Mouse (Mus musculus): ENCODE data around the gene Plpp2.

The Plpp2 gene

DNA sequence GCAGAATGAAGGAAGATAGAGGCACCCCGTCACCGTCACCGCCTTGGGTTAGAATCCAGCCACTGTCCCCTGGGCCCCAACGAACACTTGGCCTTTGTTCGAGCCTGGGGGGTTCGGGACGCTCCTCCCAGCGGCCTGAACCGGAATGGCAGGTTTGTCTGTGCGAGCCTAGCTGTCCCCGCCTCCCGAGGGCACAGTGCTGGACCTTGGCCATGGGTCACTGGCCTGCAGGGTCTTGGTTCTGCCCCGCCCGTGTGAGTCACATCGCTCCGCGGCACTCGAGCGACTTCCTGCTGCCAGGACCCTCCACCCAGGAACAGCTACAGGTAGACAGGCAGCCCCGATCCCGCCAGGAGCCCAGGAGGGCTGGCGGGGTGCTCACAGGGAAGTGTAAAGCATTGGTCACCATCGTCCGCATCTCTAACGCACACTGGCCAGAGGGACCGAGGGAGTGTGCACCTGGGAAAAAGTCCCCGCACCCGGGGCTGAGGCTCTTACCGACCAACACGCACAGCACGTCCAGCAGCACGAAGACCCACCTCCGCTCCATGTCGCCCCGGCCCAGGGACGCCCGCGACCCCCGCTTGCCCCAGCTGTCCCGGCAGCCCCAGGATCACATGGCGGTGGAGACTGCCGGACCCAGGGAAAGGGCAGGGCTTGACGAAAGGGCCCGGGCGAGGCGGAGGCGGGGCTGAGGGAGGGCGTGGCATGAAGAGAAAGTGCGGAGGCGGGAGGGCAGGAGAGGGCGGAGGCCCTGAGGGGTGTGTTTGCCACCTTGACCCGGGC, at the start of gene Plpp2:
Gene Plpp2, minus strand, starts transcription at position 671 of the 786 bp plus-strand sequence.
- peak; percentile 87 for DNase-seq (ENCODE audit: low spot score)

DNA sequence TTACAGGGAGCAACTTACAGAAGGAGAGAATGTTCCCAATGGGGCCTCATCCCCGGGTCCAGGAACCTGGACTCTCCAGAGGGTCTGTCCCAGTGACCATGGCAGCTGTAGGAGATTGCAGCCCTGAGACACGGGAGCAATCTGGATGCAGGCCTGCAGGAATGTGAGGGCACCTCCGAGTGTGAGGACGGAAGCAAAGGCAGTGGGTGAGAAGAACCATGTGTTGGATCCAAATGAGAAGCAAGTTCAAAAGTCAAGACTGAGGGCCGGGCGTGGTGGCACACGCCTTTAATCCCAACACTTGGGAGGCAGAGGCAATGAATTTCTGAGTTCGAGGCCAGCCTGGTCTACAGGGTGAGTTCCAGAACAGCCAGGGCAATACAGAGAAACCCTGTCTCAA, 47.9 kb upstream of the Plpp2 start:
- no peak for DNase-seq (ENCODE audit: low spot score)

DNA sequence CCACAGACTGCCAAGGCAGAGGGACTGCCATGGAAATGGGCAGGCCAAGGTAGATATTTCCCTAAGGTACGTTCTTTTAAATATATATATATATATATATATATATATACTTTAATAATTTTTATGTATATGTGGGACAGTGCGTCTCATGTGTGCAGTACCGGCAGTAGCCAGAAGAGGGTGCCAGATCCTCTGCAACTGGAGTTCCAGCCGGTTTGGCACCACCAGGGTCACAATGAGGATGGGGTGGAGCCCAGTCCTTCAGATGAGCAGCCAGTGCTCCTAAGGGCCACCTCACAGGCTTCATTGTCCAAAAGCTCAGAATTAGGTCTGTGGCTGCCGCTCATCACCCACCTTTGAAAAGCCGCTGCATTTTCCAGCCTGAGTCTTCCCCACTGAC, 47.2 kb upstream of the Plpp2 start:
- DNase-seq (ENCODE audit: low spot score), result peak; percentile 80

DNA sequence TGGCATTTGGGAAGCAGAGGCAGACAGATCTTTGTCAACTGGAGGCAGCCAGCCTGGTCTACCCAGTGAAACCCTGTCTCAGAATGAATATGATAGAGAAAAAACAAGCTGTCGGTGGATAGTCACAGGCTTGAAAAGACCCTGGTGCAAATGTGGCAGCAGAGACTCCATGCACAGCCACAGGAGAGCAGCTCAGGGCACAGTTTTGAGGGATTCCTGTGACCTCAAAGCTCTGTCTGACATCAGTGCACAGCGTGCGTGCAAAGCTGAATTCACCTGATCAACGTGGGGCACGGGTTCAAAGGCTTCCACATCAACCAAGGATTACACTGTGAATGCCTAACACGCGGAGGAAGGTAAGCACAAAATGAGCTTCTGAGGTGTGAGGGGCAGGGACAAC, 46.8 kb upstream of the Plpp2 start:
- DNase-seq (ENCODE audit: low spot score), result no peak

DNA sequence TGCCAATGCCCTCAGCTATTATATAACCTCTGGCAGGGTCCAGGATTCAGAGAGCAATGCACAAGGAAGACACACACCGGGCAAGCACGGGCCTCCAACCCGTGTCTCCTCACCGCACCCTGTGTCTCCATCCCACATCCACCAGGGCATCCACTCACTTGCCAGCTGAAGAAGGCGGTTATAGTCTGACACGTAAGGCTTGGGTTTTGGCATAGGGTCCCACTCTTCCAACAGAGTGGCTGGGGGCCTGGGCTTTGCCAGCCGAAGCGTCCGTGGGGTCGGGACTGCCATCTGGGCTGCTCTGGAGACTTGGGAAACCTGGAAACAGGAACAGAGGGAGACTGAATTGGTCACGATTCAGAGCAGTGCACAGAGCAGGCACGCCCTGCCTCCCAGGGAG, 46.2 kb upstream of the Plpp2 start:
- DNase-seq (ENCODE audit: low spot score), result no peak

DNA sequence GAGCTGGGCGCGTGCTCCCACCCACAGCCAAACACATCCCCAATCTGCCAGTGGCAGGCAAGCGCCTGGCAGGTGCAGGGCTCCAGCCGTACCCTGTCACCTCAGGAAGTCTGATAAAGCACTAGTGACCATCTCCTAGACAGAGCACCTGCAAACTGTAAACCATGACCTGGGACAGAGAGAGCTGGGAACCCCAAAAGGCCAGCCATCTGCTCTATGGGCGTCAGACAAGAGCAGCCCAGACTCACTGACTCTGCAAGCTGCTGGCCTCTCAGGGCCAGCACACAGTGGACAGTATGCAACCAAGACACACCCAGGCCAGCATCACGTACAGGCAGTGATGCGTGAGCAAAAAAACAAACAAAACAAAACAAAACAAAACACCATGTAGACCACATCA, 45.3 kb upstream of the Plpp2 start:
- no peak for DNase-seq (ENCODE audit: low spot score)

DNA sequence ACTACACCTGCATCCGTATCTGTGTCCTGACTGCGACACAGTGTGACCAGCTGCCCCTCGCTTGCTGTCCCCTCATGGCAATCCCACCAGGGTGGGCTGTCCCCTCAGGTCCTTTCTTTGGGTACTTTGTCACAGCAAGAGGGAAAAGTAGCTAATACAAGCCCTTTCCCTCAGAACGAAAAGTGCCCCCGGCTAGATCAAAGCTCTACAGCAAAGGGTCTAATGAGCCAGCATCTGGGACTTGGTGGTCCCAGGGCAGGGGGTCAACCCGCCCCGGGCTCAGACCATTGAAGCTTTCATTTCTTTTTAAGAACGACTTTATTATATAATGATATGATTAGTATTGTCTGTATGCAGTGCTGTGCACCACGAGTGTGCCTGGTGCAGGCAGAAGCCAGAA, 44.7 kb upstream of the Plpp2 start:
- DNase-seq (ENCODE audit: low spot score), result no peak

DNA sequence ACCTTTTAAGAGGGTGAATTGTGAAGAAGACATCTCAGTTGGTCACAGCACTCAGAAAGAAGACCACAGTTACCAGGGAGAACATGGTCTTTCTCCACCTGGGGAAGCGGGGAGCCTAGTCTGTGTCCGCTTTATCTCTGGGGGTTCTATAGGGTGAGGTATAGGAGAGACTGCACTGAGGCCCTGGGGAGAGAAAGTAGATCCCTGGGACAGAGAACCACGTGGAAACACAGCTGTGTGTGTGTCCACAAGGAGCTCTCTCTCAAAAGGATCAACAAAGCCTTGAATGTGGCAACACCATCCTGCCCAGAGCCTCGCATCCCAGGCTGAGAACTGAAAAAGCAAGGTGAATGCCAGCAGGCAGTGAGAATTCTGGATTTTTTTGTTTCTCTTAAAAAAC, 43.8 kb upstream of the Plpp2 start:
- no peak for DNase-seq (ENCODE audit: low spot score)

DNA sequence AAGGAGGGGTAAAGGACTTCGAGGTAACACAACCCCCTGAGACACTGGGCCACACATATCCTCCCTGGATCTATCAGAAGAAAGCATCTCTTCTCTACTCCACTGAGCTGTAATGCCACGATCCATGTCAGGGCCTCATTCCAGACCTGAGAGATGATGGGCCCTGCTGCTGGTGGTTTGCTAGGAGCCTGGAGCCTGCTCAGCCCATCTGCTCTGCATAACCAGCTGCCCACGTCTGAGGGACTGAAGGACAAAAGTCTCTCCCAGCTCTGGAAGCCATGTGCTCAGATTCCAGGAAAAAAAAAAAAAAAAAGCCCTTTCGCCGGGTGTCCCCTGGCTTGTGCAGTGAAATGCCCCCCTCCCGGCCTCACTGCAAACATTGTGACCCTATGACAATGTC, 42.2 kb upstream of the Plpp2 start:
- DNase-seq (ENCODE audit: low spot score), result no peak

DNA sequence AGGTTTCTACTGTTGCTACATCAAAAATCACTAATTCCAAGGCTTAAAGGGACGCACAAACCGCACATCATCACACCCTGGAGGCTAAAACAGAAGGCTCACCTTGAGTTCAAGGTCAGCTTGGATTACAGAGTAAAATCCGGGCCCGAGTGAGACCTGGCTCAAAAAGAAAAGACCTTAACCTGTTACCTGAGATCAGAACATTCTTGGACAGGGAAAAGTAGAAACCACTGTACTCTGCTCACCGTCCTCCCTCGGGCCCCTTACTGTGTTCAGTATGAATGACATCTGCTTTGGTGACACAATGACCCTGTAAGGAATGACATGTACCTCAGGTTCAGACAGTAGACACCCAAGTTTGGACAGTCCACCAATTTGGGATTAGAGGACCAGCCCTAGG, 41.2 kb upstream of the Plpp2 start:
- DNase-seq (ENCODE audit: low spot score), result no peak

DNA sequence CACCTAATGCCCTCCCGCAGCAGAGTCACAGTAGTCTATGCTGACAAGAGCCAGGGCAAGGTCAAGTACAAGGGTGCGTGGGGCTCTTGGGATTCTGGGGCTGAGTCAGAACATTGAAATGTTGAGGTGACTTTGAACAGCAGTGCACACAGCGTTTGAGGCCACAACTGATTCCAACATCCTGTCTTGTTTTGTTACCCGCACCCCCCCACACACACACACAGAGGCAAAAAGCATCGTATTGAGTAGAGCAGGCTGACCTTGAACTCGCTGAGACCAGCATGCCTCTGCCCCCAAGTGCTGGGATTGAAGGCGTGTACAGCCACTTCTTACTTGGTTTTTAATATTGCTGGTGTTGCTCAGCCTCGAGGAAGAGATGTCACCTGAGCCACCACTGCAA, 40.8 kb upstream of the Plpp2 start:
- DNase-seq (ENCODE audit: low spot score), result no peak

DNA sequence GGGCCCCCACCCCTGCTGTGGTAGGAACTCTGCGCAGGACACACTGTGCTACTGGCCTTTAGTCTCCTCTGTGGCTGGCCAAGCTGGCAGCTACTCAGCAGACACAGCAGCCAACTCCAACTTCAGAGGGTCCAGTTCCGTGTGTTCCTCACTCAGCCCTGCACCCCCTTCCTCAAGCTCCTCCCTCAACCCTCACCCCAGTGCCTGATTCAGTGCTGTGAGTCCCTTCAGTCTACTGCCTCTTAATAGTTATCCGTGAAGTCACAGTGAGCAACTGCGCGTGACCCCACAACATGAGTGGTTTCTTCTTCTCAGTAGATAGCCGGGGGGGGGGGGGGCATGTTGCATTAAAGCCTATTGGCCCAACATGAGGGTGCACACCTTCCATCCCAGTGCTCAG, 40.0 kb upstream of the Plpp2 start:
- DNase-seq (ENCODE audit: low spot score), result no peak

DNA sequence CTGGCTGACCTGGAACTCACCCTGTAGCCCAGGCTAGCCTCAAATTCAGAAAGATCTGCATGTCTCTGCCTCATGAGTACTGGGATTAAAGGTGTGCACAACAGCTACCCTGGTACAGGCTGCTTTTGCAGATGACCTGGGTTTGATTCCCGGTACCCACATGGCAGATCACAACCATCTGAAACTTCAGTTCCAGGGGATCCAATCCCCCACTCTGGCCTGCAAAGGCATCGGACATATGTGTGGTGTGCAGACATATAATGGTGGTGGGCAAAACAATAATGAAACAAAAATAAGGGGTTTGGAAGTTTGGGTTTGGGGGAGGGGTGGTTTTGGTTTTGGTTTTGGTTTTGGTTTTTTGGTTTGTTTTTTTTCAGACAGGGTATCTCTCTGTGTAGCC, 37.7 kb upstream of the Plpp2 start:
- no peak for DNase-seq (ENCODE audit: low spot score)

DNA sequence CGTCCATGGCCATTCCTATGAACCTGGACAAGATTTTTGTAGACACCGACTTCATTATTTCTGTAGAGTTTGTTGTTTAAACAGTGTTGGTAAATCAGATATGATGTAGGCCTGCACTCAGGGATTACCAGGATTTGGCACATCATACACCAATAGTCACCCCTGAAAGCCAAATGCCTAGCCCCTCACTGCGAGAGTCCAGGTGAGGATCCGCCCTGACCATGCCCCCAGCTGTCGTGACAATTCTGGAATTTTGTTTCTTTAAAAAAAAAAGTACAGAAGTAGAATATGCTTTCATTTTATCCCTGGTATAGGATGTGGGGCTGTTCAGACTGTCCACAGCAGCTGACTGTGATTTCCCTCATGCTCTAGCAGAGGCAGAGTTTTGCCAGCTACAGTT, 36.3 kb upstream of the Plpp2 start:
- DNase-seq (ENCODE audit: low spot score), result no peak

DNA sequence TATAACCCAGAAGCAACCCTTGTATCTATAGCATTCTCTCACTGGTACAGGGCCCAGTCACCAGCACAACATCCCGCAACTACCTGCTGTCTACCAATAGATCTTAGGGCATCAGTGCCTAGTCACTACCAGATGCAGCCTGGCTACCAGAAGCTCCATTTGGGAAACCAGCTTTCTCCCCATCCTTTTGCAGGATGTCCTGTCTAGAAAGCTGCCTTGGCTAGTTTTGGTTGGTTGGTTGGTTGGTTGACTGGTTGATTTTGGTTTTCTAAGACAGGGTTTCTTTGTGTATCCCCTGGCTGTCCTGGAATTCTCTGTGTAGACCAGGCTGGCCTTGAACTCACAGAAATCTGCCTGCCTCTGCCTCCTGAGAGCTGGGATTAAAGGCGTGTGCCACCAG, 26.1 kb upstream of the Plpp2 start:
- DNase-seq (ENCODE audit: low spot score), result no peak

DNA sequence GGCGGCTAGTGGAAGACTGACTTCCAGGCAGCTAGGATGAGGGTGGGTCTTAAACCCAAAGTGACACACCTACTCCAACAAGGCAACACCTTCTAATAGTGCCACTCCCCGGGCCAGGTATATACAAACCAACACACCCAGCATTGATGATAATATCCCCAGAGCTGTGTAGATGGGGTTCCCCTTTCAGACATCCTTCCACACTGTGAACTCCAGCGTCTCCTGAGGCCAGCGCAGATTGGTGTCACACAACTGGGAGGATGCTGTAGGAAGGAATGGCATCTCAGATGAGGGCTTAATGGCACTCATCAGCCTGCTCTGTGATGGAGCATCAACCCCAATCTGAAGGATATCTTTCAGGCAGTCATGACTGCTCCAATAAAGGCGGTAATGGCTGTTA, 23.9 kb upstream of the Plpp2 start:
- no peak for DNase-seq (ENCODE audit: low spot score)

DNA sequence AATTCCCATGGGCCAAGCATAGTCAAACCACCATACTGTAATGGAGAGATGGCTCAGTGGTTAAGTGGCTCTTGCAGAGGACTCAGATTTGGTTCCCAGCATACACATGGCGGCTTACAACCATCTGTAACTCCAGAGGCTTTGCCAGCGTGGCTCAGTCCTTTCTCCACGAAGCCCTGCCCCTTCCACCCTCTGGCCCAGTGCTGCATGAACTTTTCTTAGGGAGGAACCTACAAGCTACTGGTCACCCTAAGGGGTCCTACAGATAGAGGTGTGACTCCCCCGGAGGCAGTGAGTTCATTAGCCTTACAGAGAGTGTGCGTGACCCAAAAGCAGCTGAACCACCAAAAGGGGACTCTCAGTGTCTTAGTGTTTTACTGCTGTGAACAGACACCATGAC, 23.4 kb upstream of the Plpp2 start:
- no peak for DNase-seq (ENCODE audit: low spot score)

DNA sequence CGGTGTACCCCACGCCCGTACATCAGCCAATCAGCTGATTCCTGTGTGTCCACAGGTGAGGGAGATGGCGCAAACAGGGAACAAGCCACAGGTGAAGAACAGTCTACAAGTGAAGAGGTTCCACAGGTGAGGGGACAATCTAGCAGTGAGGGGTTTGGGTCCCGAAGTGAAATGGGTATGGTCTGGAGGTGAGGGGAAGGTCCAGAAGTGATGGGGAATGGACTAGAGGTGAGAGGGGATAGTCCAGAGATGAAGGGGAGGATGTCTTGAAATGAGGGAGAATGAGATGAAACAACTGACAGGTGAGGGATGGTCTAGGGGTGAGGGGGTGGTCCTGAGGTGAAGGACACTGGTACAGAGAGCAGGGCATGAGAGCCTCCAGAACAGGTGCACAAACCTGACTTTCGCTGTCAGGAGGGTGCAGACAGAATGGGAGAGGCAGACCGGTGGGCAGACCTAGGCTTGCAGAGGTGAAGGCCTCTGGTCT, 21.7 kb upstream of the Plpp2 start:
- DNase-seq (ENCODE audit: low spot score), result no peak

DNA sequence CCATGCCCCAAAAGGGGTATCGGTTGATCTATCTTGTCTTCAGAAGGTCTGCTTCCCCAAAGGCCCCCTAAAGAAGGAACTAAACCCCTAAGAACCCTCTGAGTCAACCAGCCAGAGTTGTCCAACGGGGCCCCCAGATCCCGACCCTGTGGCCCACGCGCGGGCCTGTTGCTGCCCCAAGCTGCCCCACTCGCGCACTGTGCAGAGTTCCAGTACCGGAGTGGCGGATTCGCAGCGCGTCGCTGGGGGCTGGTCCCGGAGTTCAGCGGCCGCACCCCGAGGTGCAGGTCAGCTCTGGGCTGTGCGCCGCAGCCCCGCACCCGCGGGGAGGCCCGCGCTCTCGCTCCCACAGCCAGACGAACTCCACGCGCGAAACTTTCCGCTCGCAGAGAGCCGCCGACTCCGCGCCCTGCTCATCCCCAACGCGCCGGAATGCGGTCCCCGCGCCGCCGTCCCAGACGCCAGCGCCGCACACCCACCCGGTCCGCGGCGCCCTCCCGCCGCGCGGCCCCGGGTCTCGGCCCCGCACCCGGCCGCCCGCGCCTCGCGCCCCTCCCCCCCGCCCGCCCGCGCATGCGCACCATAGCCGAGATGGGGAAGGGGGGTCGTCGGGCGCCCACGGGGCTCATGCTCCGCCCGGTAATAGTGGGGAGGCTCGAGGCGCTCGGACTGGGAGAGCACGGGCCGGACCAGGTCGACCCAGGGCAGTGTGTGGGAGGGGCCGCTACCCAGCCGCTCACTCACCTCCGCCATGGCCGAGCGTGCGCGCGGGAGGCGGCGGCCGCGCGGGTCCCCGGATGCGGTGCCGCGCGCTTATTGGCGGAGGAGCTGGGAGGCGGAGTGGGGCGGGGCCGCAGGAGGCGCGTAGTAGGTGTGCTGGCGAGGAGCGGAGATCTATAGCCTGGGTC, 21.0 kb upstream of the Plpp2 start, which contains the start of gene Mier2:
Gene Mier2, minus strand, starts transcription at position 870 of the 908 bp plus-strand sequence.
- peak; percentile 78 for DNase-seq (ENCODE audit: low spot score)

DNA sequence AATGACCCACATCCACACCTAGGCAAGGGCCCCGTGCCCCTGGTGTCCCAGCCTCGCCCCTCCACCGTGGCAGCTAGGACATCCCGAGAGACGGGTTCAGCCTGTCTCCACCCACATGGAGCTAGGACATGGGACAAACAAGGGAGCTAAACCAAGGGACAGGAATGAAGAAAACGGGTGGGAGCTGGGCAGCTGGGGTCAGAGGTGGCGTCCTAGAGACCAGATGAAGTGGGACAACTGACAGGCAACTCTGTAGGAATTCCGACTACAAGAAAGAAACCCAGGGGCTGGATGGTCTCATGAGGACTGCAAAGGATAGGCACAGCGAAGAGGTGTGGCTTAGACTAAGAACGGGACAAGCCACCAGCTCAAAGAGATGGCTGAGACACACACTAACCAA, 20.1 kb upstream of the Plpp2 start:
- DNase-seq (ENCODE audit: low spot score), result peak; percentile 34

DNA sequence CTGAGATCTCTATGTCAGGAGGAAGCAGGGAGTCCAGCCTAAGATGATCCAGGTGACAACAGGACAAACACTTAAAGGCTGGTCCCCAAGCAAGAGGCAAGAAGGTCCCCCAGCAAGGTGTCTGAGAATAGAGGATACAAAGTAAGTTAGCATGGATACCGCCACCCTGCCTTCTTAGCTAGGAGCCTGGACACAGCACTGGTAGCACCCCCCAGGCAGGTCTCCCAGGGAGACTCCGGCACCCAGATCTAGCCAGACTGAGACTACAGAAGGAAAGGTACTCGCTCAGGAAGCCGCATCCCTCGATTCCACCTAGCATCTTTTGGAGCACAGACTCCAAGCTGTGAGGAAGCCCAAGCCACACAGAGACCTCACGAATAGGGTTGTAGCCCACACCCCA, 19.6 kb upstream of the Plpp2 start:
- DNase-seq (ENCODE audit: low spot score), result no peak

DNA sequence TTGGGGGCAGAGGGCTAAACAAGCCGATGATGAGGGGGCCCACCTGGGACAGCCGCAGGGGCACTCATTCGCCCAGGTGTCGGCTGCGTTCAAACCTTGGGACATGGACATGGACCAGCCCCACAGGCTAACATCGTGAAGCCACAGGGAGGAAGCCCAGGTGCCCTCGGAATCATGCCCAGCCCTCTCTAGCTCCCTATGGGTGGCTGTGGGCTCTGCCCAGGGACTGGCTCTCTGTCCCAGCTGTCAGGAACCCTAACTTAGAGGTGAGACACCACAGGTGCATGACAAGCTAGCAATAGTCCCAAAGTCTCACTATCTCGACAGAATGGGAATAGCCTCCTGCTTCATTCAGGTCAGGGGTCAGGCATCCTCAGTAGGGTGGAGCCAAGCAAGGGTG, 18.9 kb upstream of the Plpp2 start:
- no peak for DNase-seq (ENCODE audit: low spot score)

DNA sequence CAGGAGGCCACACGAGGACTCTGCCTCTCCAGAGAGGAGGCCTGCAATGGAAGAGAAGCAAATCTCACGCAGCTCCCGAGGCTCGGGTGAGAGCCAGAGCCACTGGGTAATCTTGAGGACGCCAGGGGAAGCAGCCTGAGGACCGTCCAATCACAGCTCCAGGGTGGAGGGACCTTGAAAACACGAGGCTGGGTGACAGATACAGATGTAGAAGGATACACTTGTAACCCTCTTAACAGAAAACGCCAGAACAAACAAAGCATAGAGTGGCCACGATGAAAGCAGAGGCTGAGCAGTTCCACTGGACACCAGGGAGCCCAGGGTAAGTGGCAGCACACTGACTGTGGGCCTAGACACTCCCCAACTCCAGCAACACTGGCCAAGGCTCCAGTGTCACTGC, 16.8 kb upstream of the Plpp2 start:
- no peak for DNase-seq (ENCODE audit: low spot score)

All from embryo, embryonic 10.5 days (tissue).